Mouse (Mus musculus) frontal cortex, postnatal 25 days (tissue): ENCODE measurements around the gene Fnip1.
A peak's percentile ranks its signal among the peaks of the same experiment; 100 is the strongest.

ENCODE experiments used
- DNase-seq, 2 experiments: peaks; one replicate each; pipeline ENCODE4 v3.0.0; 2022; ENCODE audit warnings: low spot score in 2 of 2

Fnip1 gene

GRCm38 (mm10) chr11:54458168-54458567 lies 20.2 kb downstream of the Fnip1 start:
- no peak for DNase-seq

DNA sequence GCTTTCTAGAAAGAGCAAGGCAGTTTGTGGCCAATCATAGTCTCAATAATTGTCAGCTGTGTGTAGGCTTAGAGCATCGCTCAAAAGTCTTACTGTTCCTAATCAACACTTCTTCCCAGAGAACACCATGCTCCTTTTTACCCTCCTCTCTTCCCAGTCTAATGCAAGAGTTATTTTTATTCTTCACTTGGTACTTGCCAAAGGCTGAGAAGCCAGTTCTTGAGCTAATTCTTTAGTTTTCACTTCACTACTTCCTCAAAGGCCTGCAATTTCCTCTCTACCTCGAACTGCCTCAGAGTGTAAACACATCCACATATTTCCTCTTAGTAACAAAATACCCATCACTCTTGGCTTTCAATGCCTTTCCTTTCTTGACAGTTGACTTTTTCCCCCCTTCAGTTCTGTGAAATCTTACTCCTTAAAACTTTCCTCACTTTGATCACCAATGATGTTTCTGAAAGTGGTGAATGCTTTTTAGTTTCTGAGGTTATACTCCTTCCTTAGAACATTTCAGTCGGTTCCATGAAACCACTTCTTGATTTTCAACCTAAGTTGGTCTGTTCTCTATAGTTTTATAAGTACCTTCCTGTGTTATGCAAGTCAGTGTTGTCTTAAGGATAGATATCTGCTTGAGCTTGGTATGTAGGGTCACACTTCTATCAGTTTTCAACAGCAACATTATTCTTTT lies 26.7 kb downstream of the Fnip1 start:
- no peak for DNase-seq

DNA sequence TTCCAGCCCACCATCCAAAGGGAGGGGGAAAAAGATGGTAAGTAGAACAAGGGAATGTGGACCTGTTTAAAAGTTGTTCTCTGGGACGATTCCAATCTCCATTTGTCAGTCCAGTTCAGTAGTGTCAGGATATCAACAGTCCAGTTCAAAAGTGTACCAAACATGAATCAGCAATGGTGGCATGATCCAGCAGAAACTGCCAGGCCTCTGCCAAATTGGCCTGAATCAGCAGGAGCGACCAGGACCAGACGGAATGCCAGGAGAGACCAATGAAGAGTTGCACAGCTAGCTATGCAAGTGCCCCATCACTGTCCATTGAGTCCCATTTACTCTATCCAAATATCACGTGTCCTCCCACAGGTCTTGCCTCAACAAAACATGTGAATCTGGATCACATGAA lies 34.2 kb downstream of the Fnip1 start:
- no peak for DNase-seq

- DNase-seq: no peak
These were observed 40.4 kb downstream of the Fnip1 start for GRCm38 (mm10) chr11:54478414-54478813.

- no peak for DNase-seq
These were observed 48.0 kb downstream of the Fnip1 start for GRCm38 (mm10) chr11:54486041-54486440.

GRCm38 (mm10) chr11:54491946-54492558 lies 54.1 kb downstream of the Fnip1 start:
- no peak for DNase-seq

GRCm38 (mm10) chr11:54492559-54492958 lies 54.6 kb downstream of the Fnip1 start:
- no peak for DNase-seq

- DNase-seq: no peak
These were observed 61.8 kb downstream of the Fnip1 start for GRCm38 (mm10) chr11:54499838-54500237.

DNA sequence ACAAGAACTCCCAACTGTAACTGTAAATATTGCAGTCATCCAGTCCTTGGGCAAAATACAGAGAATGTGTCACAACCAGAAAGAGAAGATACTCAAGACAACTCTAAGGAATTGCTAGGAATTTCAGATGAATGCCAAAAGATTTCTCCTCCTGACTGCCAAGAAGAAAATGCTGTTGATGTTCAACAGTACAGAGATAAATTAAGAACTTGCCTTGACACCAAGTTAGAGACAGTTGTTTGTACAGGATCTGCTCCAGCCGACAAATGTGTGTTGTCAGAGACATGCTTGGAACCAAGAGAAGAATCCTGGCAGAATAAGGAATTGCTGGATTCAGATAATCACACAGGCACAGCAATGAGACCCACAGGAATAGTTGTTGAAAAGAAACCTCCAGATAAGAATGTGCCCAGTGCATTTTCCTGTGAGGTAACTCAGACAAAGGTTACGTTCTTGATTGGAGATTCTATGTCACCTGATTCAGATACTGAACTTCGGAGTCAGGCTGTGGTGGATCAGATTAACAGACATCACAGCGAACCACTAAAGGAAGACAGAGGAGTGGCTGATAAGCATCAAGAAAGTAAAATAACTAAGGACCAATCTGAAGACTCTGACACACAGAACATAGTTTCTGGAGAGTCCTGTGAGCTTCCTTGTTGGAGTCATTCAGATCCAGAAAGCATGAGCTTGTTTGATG lies 64.7 kb downstream of the Fnip1 start:
- no peak for DNase-seq

- DNase-seq: no peak
These were observed 75.6 kb downstream of the Fnip1 start for GRCm38 (mm10) chr11:54513584-54513983.

- DNase-seq: peak in 1 of 2 experiments; percentile 12
These were observed 84.0 kb downstream of the Fnip1 start for GRCm38 (mm10) chr11:54521927-54522528.

DNA sequence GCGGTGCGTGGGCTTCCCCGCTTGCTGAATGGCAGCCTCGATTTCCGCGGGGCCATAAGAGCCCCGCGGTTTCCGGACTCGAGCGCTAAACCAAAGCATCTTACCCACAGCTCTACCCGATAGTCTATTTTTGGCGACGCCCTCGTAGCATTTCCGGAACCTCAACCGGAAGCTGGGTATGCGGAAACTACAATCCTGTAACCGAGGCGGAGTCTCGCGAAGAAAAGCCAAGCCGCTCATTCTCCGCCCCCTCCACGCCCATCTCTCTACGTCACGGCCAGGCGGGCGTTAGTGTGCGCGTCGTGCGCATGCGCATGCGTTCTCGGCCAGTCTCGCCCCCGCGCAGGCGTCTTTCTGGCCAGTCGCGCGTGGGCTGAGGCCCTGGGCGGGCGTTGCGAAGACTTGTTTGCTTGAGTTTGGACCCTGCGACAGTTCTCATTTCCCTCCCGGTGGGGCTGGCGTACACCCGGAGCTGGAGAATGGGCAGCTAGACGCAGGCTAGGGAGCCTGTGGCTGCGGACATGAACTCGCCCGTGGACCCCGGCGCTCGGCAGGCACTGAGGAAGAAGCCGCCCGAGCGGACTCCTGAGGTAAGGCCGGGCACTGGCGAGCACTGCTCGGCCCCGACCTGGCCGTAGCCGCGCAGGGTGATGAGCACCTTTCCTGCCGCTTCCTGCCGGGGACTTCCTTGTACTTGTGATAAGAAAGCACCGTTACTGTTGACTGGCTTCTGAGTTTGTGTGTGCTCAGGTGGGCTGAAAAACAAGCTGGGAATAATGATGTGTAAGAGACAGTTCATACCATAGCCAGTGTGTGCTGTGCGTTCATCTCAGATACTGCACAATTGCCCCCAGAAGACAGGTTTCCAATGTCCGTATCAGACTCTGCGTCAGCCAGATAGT lies 84.8 kb downstream of the Fnip1 start, which contains the start of gene Rapgef6:
Rapgef6 (plus strand) TSS at position 319 of the 902 bp plus-strand sequence.
- peak; percentile 88 to 98 for DNase-seq

DNA sequence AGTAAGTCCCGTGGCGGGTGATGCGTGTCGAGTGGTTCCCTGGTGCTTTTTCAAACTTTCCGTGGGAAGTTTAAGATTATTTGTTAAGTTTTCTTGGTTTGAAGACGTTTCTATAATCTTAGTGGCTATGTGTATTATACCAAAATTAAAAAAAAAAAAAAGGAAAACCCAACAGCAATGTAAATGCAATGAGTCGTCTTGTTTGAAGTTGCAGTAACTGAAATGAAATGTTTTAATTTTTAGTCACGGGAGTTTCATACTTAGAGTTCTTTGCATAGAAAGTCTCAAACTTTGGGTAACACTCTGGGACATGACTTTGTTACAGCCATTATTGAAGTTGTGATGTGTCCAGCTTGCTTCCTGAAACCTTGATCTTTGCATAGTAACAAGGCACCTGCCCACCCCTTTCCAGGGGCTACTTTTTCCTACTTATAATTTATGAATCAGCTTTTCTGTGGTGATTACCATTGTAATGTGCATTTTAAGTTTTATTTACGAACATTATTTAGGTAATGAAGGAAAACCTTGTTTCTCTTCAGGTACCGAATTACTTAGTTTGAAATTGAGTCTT lies 85.5 kb downstream of the Fnip1 start:
- no peak for DNase-seq

GRCm38 (mm10) chr11:54528002-54528401 lies 90.0 kb downstream of the Fnip1 start:
- no peak for DNase-seq

DNA sequence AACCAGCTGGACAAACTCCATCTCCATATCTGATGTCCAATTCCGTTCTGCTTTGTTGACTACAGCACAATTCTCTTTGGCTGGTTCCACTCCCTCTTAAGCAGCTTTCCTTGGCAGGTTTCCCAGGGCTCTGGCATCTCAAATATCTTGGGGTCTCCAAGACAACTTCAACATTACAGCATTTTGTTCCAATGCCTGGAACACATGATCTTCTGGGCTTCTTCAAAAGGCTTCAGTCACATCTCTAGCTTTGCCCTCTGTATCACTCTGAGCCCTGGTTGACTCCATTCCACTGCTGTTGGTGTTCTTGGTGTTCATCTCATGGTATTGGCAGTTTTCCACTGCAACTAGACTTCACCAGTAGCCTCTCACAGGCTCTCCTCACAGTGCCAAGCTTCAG lies 92.4 kb downstream of the Fnip1 start:
- no peak for DNase-seq

DNA sequence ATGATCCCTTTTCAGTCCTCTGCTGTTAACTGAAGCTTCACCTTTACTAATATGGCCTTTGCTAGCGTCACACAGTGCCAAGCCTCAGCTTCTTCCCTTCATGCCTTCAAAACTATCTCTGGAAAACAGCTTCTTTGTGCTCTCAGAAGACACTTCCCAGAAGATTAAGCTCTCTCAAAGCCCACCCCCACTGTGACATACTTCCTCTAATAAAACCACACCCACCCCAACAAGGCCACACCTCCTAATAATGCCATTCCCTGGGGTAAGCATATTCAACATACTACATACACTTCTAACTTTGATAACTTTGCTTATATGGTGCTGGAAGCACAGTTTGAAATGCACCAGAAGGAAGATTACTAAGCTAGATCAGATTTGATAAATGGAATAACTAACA lies 92.9 kb downstream of the Fnip1 start:
- DNase-seq: no peak

DNA sequence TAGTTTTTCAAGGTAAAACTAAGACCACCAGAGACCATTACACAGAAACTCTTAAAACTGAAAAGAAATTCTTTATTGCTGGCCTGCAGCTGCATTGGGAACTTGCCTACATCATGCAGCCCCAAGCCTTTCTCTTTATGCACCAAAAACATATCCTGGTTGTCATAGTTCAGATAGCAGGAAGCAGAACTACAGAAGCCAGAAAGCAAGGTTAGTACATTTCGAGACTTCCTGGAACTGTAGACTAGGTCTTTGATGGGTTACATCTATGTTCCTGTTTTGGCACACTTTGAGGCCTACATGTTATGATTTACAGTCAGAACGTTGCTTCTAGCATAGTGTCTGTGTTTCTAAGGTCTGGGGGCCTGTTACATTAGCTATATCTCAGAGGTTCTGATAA lies 95.8 kb downstream of the Fnip1 start:
- no peak for DNase-seq

DNA sequence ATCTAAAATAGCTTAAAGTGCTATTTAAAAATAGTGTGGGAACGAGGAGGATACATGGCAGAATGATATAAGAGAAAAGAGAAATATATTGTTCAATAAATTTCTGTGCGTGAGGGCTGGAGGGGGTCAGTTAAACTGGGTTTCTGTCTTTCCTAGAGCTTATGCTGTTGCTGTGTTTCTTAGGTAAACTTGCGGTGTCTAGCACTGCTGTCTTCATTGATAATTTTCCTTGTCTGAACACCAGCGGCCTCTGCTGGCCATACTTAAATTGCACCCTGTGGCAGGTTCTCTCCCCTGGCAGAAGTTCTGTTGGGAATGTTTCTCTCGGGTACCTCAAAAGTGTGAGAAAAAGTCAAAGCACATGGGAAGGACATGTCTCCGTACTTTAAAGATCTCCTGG lies 96.9 kb downstream of the Fnip1 start:
- DNase-seq: peak; percentile 58 to 67

GRCm38 (mm10) chr11:54539031-54539430 lies 101.0 kb downstream of the Fnip1 start:
- DNase-seq: no peak

GRCm38 (mm10) chr11:54539486-54539885 lies 101.5 kb downstream of the Fnip1 start:
- DNase-seq: no peak

DNA sequence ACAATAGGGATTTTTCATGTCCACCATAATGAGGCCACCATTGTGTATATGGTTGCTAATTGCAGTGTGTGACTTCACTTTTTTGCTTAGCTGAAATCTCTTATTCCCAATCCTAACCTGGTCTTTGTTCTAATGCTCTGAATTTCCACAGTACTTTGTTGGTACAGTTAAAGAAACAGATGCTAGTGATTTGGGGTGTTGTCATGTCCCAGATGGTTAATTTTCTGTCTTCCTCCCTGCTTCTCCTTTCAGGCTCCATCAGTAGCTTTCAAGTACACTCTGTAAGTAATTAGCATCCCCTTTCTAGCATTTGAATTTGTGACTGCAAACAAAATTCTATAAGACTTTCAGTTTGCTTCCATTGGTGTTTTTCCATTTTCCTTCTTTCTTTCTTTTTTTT lies 102.3 kb downstream of the Fnip1 start:
- no peak for DNase-seq
